Mouse (Mus musculus): ENCODE results near the gene Ppm1g. TPM values are rescaled to one million over a fixed set of nuclear protein-coding genes. Genes with fewer than 3 reads are reported as not detected.
A peak's percentile ranks its signal among the peaks of the same experiment; 100 is the strongest.

Ppm1g gene
- polyA plus RNA-seq, 1 experiment from 2014 or later, result 182 TPM

DNA sequence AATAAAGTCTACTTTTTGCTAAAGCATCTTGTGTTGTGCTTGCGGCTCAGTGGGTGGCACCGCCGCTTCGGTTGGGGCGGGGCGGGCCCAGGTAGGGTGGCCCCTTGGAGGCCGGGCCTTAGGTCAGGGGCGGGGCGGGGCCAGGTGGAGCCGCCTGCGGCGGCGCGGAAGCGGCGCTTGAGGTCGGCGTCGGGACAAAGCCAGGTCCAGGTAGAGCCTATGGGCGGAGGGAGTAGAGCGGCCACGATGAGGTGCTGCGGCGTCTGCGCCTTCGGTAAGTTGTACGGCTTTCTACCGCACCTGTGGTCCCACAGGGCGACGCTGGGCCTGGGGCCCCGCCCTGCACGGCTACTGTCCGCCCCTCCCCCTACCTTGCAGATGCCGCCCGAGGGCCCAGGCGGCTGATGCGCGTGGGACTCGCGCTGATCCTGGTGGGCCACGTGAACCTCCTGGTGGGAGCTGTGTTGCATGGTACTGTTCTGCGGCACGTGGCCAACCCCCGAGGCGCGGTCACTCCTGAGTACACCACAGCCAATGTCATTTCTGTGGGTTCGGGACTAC is 31.1 kb upstream of the Ppm1g start, which contains the start of gene Krtcap3:
Gene Krtcap3, plus strand, starts transcription at position 151 of the 561 bp plus-strand sequence.
- Histone ChIP-seq H3K27ac (replicated peaks) (no peak within 1 kb of the TSS), H3K27me3 (no peaks in the 10 kb centered on the region), H3K4me2 (peak within 1 kb of the TSS; percentile 28; the same call in 1 of the 2 replicates), H3K9me3 (no peaks in the 10 kb centered on the region), H3K4me3 (no peak within 1 kb of the TSS), H3K9ac (no peak within 1 kb of the TSS), H3K36me3 (peaks cover 79% of the 10 kb centered on the region), H3K4me1 (replicated peaks) (peaks cover 6% of the 10 kb centered on the region; the same call in 1 of the 2 replicates)
- peak; percentile 64 for ATAC-seq (ENCODE audit: low FRiP score, low read depth)
- WGBS, result 14% methylated on average over 47 of the region's 47 CpGs

DNA sequence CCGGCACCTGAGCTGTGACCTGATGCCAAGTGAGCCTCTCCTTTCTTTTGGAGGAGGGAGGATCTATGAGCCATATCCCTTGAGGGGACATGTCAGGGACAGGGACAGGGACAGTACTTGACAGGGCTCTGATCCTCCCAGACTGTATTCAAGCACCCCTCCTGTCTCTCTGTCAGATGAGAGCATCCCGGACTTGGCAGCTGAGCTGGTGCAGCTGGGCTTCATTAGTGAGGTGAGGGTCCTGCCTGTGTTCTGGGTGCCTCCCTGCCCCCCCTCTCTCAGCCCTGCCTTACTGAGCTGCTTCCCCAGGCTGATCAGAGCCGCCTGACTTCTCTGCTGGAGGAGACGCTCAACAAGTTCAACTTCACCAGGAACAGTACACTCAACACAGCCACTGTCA is 30.2 kb upstream of the Ppm1g start:
- Histone ChIP-seq H3K9ac (no peak overlapping the region), H3K27ac (replicated peaks) (no peak overlapping the region), H3K4me3 (no peak overlapping the region), H3K4me2 (no peak overlapping the region), H3K27me3 (no peaks in the 10 kb centered on the region), H3K36me3 (peaks cover 85% of the 10 kb centered on the region), H3K9me3 (no peaks in the 10 kb centered on the region), H3K4me1 (replicated peaks) (peaks cover 6% of the 10 kb centered on the region; the same call in 1 of the 2 replicates)
- peak; percentile 27; the same call in 1 of the 2 replicates for ATAC-seq (ENCODE audit: low FRiP score, low read depth)
- 56% methylated on average over 4 of the region's 4 CpGs for WGBS

DNA sequence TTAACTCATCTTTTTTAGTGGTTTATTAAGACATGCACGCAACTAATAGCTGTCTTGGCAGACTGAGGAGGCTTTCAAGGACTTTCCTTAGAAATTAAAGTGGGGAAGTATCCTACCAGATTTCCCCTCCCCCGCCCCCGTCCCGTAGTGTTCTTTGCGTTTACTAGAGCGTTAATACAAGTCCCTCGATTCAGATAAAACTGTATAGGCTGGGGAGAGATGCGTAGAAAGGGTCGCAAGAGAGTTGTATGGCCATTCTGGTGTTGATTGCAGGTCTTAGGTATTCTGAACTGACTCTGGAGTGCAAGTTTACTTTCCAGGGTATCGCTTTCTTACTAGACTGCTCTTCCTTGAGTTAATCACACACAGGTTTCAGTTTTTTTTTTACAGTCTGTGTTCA is 21.7 kb upstream of the Ppm1g start:
- 25% methylated on average over 10 of the region's 10 CpGs for WGBS
- Histone ChIP-seq H3K27me3 (no peaks in the 10 kb centered on the region), H3K9me3 (no peaks in the 10 kb centered on the region), H3K4me3 (peak overlapping the region; percentile 98), H3K27ac (replicated peaks) (no peak overlapping the region), H3K4me1 (replicated peaks) (peaks cover 21% of the 10 kb centered on the region), H3K9ac (peak overlapping the region; percentile 99), H3K4me2 (peak overlapping the region; percentile 81), H3K36me3 (peaks cover 36% of the 10 kb centered on the region)
- no peak for ATAC-seq (ENCODE audit: low FRiP score, low read depth)

DNA sequence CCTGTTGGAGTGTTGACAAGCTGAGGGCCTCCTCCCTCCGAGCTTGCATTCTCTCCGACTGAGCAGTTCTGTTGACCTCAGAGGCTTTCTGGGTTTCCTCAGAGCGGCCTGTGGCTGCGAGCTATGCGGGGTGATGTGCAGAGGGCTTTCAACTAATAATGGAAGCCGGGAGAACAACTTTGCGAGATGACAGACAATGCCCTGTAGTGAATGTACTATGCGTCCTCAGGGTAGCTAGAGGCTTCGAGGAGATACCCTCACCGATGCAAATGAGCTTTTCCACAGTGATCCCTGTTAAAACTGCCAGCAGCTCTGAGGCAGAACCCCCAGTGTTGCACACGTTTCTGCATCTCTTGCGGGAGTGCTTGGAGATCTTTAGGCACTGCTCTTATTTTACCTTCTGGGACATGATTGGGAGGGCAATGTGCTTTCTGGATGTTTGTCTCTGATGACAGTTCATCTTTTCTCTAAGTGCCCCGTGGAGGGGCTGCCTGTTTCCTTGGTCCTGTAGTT is 21.1 kb upstream of the Ppm1g start:
- Histone ChIP-seq H3K4me2 (peak overlapping the region; percentile 81), H3K9me3 (no peaks in the 10 kb centered on the region), H3K27ac (replicated peaks) (peak overlapping the region; percentile 98), H3K4me3 (peak overlapping the region; percentile 98), H3K9ac (peak overlapping the region; percentile 99), H3K27me3 (no peaks in the 10 kb centered on the region), H3K36me3 (peaks cover 30% of the 10 kb centered on the region), H3K4me1 (replicated peaks) (peaks cover 21% of the 10 kb centered on the region)
- no peak for ATAC-seq (ENCODE audit: low FRiP score, low read depth)
- WGBS, result 0% methylated on average over 13 of the region's 13 CpGs

DNA sequence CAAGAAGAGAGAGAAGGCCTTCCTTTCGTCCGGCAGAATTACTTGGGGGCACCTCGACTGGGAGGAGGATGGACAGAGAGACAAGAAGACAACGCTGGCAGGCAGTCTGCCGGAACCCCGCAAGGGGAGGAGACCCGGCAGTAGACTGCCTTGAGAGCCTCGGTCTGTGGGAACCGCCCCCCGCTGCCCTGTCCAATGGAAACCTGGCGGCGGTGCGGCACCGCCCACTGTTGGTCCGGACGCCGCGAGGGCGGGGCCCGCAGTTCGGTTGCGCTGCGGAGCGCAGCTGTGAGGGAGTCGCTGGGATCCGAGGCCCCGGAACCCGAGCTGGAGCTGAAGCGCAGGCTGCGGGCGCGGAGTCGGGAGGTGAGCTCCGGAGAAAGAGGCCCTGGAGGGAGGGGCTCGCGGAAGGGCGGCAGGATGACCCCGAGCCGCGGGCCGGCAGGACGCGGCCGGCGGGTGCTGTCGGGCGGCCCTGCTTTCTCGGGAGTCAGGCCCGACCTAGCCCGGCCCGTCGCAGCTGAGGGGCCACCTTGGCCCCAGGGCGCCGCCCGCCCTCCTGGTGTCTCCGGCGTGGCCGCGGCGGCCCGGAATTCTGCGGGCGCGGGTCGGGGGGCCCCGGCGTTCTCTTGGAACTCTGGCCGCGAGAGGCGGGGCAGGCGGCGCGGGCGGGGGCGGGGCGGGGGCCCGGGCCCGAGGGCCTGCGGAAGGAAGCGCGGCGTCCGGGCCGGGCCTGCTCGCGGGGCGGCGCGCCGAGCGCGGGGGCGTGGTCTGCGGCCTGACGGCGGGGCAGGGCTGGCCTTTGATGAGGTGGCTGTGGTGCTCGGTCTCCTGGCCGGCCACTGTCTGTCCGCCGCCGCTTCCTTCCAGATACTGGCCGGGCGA is 20.4 kb upstream of the Ppm1g start, which contains the start of the genes Nrbp1 and Gm9970:
Gene Nrbp1, plus strand, starts transcription at position 228 of the 885 bp plus-strand sequence.
Gene Gm9970, minus strand, starts transcription at position 596 of the 885 bp plus-strand sequence.
- H3K4me2 ChIP-seq, result peak within 1 kb of the TSS; percentile 81
- peak within 1 kb of the TSS; percentile 98 for H3K27ac ChIP-seq (replicated peaks)
- H3K36me3 ChIP-seq, result peaks cover 23% of the 10 kb centered on the region
- peak; percentile 98 for ATAC-seq (ENCODE audit: low FRiP score, low read depth)
- no peaks in the 10 kb centered on the region for H3K27me3 ChIP-seq
- peaks cover 21% of the 10 kb centered on the region for H3K4me1 ChIP-seq (replicated peaks)
- H3K4me3 ChIP-seq, result peak within 1 kb of the TSS; percentile 98
- H3K9me3 ChIP-seq, result no peaks in the 10 kb centered on the region
- peak within 1 kb of the TSS; percentile 99 for H3K9ac ChIP-seq
- WGBS, result under 1% methylated on average over 70 of the region's 103 CpGs

DNA sequence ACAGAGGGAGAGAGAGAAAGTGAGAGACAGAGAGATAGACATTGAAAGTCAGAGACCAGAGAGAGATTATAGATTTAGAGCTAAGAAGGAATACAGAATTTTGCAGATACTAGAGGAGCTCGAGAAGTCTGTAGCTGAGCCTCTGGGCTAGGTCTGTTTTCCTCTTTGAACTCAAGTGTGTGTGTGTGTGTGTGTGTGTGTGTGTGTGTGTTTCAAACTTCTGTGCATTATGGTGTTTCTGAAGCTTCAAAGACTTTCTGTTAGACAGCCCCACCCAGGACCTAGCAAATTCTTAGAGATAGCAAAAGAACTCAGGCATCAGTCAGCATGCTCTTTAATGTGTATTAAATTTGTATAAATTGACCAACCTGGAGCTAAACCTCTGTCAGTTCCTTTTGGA is 6.2 kb upstream of the Ppm1g start:
- Histone ChIP-seq H3K36me3 (no peaks in the 10 kb centered on the region), H3K27ac (replicated peaks) (no peak overlapping the region), H3K4me2 (no peak overlapping the region), H3K4me3 (no peak overlapping the region), H3K27me3 (0 out of 2 replicates have a peak, but pooled peaks cover 2% of the 10 kb centered on the region), H3K9me3 (no peaks in the 10 kb centered on the region), H3K9ac (no peak overlapping the region), H3K4me1 (replicated peaks) (peaks cover 8% of the 10 kb centered on the region)
- WGBS, result 92% methylated on average over 1 of the region's 1 CpGs
- no peak for ATAC-seq (ENCODE audit: low FRiP score, low read depth)

DNA sequence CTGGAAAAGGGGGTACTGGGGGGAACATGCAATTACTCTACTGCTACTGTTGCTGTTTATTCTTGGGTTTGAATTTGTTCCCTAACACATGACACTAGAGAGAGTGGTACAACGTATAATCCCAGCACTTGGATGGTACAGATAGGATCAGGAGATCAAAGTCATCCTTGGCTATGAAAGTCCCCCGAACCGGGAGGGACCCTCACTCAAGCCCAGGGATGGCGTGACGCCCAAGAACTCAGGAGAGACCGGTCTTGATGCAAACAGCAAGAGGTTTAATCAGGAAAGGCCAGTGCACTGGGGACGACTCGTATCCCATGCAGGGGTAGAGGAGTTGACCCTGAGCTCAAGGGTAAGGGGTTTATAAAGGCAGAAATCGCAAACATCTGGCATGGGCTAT is 2.2 kb upstream of the Ppm1g start:
- WGBS, result 97% methylated on average over 9 of the region's 9 CpGs
- ATAC-seq (ENCODE audit: low FRiP score, low read depth), result no peak
- no peaks in the 10 kb centered on the region for H3K36me3 ChIP-seq

DNA sequence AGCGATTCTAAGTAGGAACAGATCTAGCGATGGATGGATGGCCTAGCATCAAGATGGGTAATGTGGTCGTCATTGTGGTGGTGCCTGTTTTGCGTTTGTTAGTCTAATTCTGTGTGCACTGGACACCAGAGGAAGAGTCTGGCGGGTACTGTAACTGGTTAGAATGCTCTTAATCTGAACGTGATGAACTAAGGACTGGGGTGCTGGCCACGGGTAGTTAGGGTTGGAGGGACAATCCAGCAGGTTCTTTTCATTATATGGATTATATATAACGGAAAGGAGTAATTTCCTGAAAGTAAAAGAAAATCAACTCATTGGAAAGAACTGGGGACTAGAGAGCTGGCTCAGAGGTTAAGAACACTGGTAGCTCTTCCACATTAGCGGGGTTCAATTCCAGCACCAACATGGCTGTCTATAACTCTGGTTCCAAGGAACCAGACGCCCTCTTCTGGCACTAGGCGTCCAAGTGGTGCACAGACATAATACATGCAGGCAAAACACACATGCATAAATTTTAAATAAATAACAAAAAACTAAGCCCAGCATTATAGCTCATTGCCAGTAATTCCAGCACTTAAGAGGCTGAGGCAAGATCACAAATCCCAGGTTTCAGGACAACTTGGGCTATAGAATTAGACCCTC is 938 bp upstream of the Ppm1g start:
- H3K27ac ChIP-seq (replicated peaks), result peak overlapping the region; percentile 94
- peaks cover 26% of the 10 kb centered on the region for H3K4me1 ChIP-seq (replicated peaks)
- no peaks in the 10 kb centered on the region for H3K36me3 ChIP-seq
- H3K4me3 ChIP-seq, result peak overlapping the region; percentile 85
- 13% methylated on average over 11 of the region's 11 CpGs for WGBS
- H3K9me3 ChIP-seq, result no peaks in the 10 kb centered on the region
- H3K9ac ChIP-seq, result peak overlapping the region; percentile 80
- ATAC-seq (ENCODE audit: low FRiP score, low read depth), result no peak
- peak overlapping the region; percentile 66 for H3K4me2 ChIP-seq
- H3K27me3 ChIP-seq, result 0 out of 2 replicates have a peak, but pooled peaks cover 2% of the 10 kb centered on the region

More for the DNA sequence above, 2.2 kb upstream of the Ppm1g start:
- no peak overlapping the region for H3K9ac ChIP-seq
- H3K4me2 ChIP-seq, result no peak overlapping the region
- H3K4me1 ChIP-seq (replicated peaks), result peaks cover 24% of the 10 kb centered on the region
- H3K4me3 ChIP-seq, result no peak overlapping the region
- no peaks in the 10 kb centered on the region for H3K9me3 ChIP-seq
- 0 out of 2 replicates have a peak, but pooled peaks cover 2% of the 10 kb centered on the region for H3K27me3 ChIP-seq
- H3K27ac ChIP-seq (replicated peaks), result no peak overlapping the region

DNA sequence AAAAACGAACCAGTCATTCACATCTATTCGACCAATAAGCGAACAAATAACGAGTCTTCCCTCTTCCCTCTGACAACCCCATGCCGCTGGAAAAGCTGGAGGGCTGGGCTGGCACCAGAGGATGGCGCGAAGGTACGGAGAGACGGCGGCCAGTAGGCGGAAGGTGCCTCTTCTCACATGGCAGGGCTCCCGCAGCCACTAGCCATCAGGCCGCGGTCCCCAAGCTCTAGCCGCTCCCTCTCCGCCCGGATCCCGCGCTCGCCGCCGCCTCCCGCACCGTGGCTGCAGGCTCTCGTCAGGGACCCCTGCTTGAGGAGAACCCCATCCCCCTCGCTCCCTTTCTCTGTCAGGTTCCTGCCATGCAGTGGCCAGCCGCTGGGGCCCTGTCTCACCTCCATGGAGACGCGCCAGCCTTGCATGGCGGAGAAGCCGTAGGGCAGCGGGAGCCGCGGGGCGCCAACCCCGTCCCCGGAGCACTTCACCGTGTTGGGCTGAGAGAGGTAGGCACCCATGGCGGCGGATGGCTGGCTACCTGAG is 508 bp downstream of the Ppm1g start:
- Histone ChIP-seq H3K27ac (replicated peaks) (peak overlapping the region; percentile 94), H3K4me2 (peak overlapping the region; percentile 66), H3K4me1 (replicated peaks) (peaks cover 26% of the 10 kb centered on the region), H3K4me3 (peak overlapping the region; percentile 85), H3K36me3 (no peaks in the 10 kb centered on the region), H3K9ac (peak overlapping the region; percentile 80), H3K9me3 (no peaks in the 10 kb centered on the region), H3K27me3 (no peaks in the 10 kb centered on the region)
- peak; percentile 67; the same call in 1 of the 2 replicates for ATAC-seq (ENCODE audit: low FRiP score, low read depth)
- under 1% methylated on average over 38 of the region's 40 CpGs for WGBS

DNA sequence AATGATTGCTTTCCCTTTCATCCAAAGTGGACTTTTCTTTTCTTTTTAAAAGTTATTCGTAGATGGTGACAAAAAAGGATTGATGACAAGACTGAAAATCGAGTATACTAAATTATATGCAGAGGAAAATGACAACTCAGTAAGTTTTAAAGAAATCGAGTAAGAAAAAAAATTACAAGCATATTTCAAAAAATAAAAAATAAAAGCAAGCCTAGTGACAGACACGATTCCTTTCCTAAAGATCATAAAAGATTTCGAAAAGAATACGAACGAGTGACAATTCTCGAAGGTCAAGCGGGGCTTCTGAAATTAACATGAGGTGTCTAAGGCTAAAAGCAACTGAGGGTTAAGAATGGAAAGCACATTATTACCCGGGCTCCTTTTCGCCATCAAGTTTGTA is 1.0 kb downstream of the Ppm1g start:
- Histone ChIP-seq H3K9ac (peak overlapping the region; percentile 80), H3K4me3 (peak overlapping the region; percentile 85), H3K36me3 (no peaks in the 10 kb centered on the region), H3K27ac (replicated peaks) (peak overlapping the region; percentile 94), H3K27me3 (no peaks in the 10 kb centered on the region), H3K4me1 (replicated peaks) (peaks cover 26% of the 10 kb centered on the region), H3K4me2 (peak overlapping the region; percentile 66), H3K9me3 (no peaks in the 10 kb centered on the region)
- ATAC-seq (ENCODE audit: low FRiP score, low read depth), result no peak
- WGBS, result 1% methylated on average over 11 of the region's 11 CpGs

DNA sequence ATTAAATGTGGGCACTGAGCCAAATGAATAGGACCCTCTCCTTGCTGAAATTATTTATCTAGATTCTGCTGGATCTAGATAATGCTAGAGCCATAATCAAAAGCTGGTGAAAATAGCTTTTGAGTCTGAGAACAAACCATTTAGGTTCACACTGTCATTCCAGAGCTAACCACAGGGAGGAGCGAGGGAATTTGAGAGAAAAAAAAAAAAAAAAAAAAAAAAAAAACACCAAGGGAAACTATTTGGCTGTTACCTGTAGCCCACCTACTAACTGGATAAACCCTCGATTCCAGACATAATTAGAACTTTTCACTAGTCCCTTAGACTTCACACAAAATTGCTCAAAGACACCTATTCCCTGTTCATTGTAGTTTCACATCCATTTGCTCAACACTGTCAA is 1.4 kb downstream of the Ppm1g start:
- Histone ChIP-seq H3K9me3 (no peaks in the 10 kb centered on the region), H3K4me1 (replicated peaks) (peaks cover 26% of the 10 kb centered on the region), H3K27ac (replicated peaks) (no peak overlapping the region), H3K4me3 (peak overlapping the region; percentile 85), H3K27me3 (no peaks in the 10 kb centered on the region), H3K9ac (peak overlapping the region; percentile 27; the same call in 1 of the 2 replicates), H3K4me2 (peak overlapping the region; percentile 66), H3K36me3 (no peaks in the 10 kb centered on the region)
- no peak for ATAC-seq (ENCODE audit: low FRiP score, low read depth)
- WGBS, result 1% methylated on average over 2 of the region's 2 CpGs
